Mouse (Mus musculus): ENCODE results near the gene 2200002J24Rik. TPM values are rescaled to one million over a fixed set of nuclear protein-coding genes. Genes with fewer than 3 reads are reported as not detected.
"Not testable (repeated sequence)": the region's sequence is repeated elsewhere in the genome, so short reads cannot be mapped to it uniquely, and the experiment has no call there.

Gene 2200002J24Rik
- polyA plus RNA-seq, 3 experiments from 2014 or later: not detected

DNA sequence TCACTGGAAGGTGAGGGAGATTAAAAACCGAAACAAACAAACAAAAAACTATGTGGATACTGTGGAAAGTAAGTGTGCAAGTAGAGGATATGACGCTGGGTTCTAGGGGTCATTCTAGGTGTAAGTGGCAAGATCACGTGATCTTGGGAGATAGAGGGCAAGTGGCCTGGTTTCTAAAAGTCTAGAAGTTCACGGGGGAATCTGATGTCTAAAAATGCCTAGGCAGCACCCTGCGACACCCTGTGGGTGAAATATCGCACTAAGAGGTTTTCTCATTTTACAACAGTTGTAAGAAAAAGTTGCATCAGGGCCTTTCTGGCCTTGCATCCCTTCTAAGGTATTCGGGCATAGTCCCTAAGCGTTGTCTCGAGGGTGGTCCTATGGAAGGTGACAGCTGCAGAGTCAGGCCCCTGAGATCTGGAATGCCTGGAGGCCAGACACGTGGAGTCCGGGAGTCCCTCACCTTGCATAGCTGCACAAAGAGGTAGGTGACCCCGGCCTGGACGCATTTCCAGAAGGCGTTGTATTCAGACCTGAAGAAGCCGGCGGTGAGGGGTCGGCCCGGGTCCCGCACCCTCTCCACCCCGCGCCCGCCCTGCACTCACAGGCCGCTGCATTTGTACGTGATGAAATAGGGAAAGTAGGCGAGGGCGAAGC, 30.1 kb downstream of the 2200002J24Rik start:
- peak; percentile 20 for ATAC-seq

DNA sequence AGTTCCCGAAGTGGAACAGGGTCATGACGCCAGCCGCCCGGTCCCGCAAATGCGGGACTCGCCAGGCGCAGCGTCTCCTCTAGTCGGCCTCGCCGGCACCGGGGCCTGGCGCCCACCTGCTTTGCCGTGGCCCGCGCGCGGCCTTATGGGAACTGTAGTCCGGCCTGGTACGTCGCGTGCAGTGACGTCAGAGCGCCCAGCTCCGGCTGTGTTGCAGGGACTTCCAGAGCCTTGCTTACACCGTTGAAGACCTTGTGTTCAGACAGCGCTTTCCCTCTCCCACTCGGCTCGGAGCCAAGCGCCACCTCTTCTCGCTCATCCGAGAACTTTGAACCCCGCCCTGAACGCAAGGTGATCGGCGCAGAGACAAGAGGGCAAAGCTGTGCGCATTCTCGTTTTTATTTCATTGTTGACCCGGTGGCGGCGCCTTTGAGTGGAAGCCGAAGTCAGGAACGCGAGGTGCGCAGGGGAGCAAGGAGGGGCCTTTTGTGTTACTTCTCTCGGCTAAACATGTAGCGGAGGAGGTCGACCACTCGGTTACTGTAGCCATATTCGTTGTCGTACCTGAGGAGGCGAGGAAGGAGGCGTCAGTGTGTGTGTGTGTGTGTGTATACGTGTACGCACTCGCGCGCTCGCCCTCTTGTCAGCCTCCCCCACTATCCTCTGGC, 30.8 kb downstream of the 2200002J24Rik start, which contains the start of gene Tmem147:
Tmem147 (minus strand) TSS at position 145 of the 668 bp plus-strand sequence.
- ATAC-seq: peak; percentile 97

DNA sequence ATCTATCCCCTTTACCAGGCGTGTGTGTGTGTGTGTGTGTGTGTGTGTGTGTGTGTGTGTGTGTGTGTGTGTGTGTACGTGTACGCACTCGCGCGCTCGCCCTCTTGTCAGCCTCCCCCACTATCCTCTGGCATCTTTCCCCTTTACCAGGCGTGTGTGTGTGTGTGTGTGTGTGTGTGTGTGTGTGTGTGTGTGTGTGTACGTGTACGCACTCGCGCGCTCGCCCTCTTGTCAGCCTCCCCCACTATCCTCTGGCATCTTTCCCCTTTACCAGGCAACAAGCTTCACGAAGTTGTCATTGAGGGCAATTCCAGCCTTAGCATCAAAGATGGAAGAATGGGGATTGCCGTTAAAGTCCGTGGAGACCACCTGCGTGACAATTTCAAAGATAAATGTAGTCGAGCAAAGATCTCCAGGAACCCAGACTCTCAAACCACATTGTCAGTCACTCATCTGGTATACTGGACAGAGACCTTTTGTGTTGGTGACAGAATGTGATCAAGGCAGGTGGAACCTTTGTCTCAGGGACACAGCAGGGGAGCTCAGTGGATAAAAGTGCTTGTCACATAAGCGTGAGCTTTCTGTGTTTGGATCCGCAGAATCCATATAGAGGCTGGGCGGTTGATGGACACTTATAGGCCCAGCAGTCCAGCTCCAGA, 31.5 kb downstream of the 2200002J24Rik start:
- not testable (repeated sequence) for ATAC-seq

DNA sequence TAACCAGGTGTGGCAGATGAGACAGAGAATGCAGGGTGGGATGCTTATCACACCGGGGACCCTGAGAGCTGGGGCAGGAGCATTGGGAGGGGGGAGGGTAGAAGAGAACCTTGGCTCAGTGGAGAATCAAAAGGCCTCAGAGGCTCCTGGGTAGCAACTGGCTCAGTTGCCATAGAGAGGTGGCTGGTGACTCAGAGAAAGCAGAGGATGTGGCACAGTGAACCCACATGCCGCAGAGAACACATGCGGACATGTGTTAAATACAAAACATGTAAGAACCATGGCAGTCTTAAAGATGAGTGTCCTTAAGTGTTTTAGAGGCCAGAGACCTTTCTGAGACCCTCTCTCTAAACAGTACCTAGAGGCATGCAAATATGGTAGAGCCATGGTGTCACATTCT, 37.5 kb downstream of the 2200002J24Rik start:
- ATAC-seq: no peak

GRCm38 (mm10) chr7:30742570-30742969, 43.8 kb downstream of the 2200002J24Rik start:
- ATAC-seq: not testable (repeated sequence)

- not testable (repeated sequence) for ATAC-seq
Measured at GRCm38 (mm10) chr7:30743617-30744016, 44.9 kb downstream of the 2200002J24Rik start, which contains the start of gene Gapdhs. TSS of gene Gapdhs (minus strand) at chr7:30743681.

GRCm38 (mm10) chr7:30744022-30744598, 45.4 kb downstream of the 2200002J24Rik start:
- ATAC-seq: no peak

DNA sequence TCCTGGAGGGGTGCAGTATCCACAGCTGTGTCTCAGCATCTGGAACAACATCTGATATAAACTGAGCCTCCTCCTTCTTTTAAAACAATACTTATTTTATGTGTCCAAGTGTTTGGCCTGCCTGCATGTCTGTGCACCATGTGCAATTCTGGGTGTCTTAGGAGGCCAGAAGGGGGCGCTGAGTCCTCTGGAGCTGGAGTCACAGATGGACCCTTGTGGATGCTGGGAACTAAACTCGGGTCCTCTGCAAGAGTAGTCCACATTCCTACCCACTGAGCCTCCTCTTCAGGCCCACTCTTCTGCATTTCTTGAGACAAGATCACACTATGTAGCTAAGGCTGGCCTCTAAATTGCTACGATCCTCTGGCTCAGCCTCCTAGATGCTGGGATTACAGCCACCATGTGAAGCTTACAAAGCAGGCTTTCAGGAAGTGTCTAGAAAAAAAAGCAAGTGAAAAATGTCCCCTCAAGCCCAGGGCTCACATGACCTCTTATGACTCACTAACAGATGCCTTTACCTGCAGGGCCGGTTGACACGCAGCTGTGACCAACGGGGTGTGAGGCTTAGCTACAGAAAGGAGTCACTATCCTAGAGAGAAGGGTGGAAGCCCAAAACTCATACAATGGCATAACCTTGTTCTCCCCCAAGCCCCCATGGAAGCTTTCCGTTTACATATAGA, 48.9 kb downstream of the 2200002J24Rik start:
- no peak for ATAC-seq

Other genes starting within 250 kb of the 2200002J24Rik start
- not detected for gene Kirrel2, start 241.2 kb upstream of the 2200002J24Rik start, polyA plus RNA-seq (2017; shearing (Covaris generic))
- under 1 TPM in 1 of 3 experiments, not detected in 2; 0.11 TPM for gene Nphs1, start 240.6 kb upstream of the 2200002J24Rik start, polyA plus RNA-seq (2017; shearing (Covaris generic))
- gene Prodh2, start 205.3 kb upstream of the 2200002J24Rik start, polyA plus RNA-seq (2017; shearing (Covaris generic)): not detected
- 1 to 10 TPM in 1 of 3 experiments, under 1 TPM in 2; 0.28 to 1.1 (median 0.91) TPM for gene Arhgap33, start 163.9 kb upstream of the 2200002J24Rik start, polyA plus RNA-seq (2017; shearing (Covaris generic))
- 1 to 10 TPM; 2.7 to 3.6 (median 2.8) TPM for gene Hspb6, start 146.7 kb upstream of the 2200002J24Rik start, polyA plus RNA-seq (2017; shearing (Covaris generic))
- gene Proser3, start 146.6 kb upstream of the 2200002J24Rik start, polyA plus RNA-seq (2017; shearing (Covaris generic)): 1 to 10 TPM; 2.8 to 4.5 (median 4.0) TPM
- gene Lin37, start 139.1 kb upstream of the 2200002J24Rik start, polyA plus RNA-seq (2017; shearing (Covaris generic)): 100 to 1,000 TPM in 2 of 3 experiments, 10 to 100 TPM in 1; 94.5 to 112 (median 109) TPM
- gene U2af1l4, start 135.6 kb upstream of the 2200002J24Rik start, polyA plus RNA-seq (2017; shearing (Covaris generic)): 10 to 100 TPM; 56.1 to 60.5 (median 60.0) TPM
- gene Gm49396, start 135.6 kb upstream of the 2200002J24Rik start, polyA plus RNA-seq (2017; shearing (Covaris generic)): 10 to 100 TPM; 45.7 to 85.3 (median 82.8) TPM
- gene Psenen, start 135.3 kb upstream of the 2200002J24Rik start, polyA plus RNA-seq (2017; shearing (Covaris generic)): 100 to 1,000 TPM; 271 to 363 (median 299) TPM
- 100 to 1,000 TPM; 118 to 196 (median 157) TPM for gene Igflr1, start 133.5 kb upstream of the 2200002J24Rik start, polyA plus RNA-seq (2017; shearing (Covaris generic))
- 10 to 100 TPM; 15.7 to 23.0 (median 22.6) TPM for gene Kmt2b, start 110.2 kb upstream of the 2200002J24Rik start, polyA plus RNA-seq (2017; shearing (Covaris generic))
- gene Zbtb32, start 100.0 kb upstream of the 2200002J24Rik start, polyA plus RNA-seq (2017; shearing (Covaris generic)): 10 to 100 TPM; 11.7 to 28.7 (median 11.9) TPM
- gene Upk1a, start 86.1 kb upstream of the 2200002J24Rik start, polyA plus RNA-seq (2017; shearing (Covaris generic)): 1 to 10 TPM in 2 of 3 experiments, under 1 TPM in 1; 0.47 to 3.1 (median 1.5) TPM
- 100 to 1,000 TPM; 376 to 780 (median 668) TPM for gene Cox6b1, start 72.8 kb upstream of the 2200002J24Rik start, polyA plus RNA-seq (2017; shearing (Covaris generic))
- not detected for gene Etv2, start 63.1 kb upstream of the 2200002J24Rik start, polyA plus RNA-seq (2017; shearing (Covaris generic))
- gene Rbm42, start 48.6 kb upstream of the 2200002J24Rik start, polyA plus RNA-seq (2017; shearing (Covaris generic)): 10 to 100 TPM; 21.7 to 30.7 (median 28.0) TPM
- gene Haus5, start 33.9 kb upstream of the 2200002J24Rik start, polyA plus RNA-seq (2017; shearing (Covaris generic)): 10 to 100 TPM; 23.9 to 33.9 (median 26.4) TPM
- not detected for gene Pmis2, start 27.3 kb upstream of the 2200002J24Rik start, polyA plus RNA-seq (2017; shearing (Covaris generic))
- gene Atp4a, start 13.3 kb downstream of the 2200002J24Rik start, polyA plus RNA-seq (2017; shearing (Covaris generic)): not detected
- 10 to 100 TPM; 43.1 to 55.2 (median 48.6) TPM for gene Tmem147, start 30.6 kb downstream of the 2200002J24Rik start, polyA plus RNA-seq (2017; shearing (Covaris generic))
- gene Gapdhs, start 44.8 kb downstream of the 2200002J24Rik start, polyA plus RNA-seq (2017; shearing (Covaris generic)): under 1 TPM in 2 of 3 experiments, not detected in 1; 0.39 to 0.46 TPM
- gene Sbsn, start 52.5 kb downstream of the 2200002J24Rik start, polyA plus RNA-seq (2017; shearing (Covaris generic)): 1 to 10 TPM in 2 of 3 experiments, not detected in 1; 1.5 to 1.6 TPM
- gene Dmkn, start 64.8 kb downstream of the 2200002J24Rik start, polyA plus RNA-seq (2017; shearing (Covaris generic)): not detected
- gene Krtdap, start 89.0 kb downstream of the 2200002J24Rik start, polyA plus RNA-seq (2017; shearing (Covaris generic)): not detected
- gene Ffar2, start 124.8 kb downstream of the 2200002J24Rik start, polyA plus RNA-seq (2017; shearing (Covaris generic)): 1 to 10 TPM in 1 of 3 experiments, under 1 TPM in 2; 0.50 to 3.1 (median 0.82) TPM
- under 1 TPM in 1 of 3 experiments, not detected in 2; 0.27 TPM for gene Ffar3, start 157.3 kb downstream of the 2200002J24Rik start, polyA plus RNA-seq (2017; shearing (Covaris generic))
- under 1 TPM in 2 of 3 experiments, not detected in 1; 0.17 to 0.20 TPM for gene Ffar1, start 162.6 kb downstream of the 2200002J24Rik start, polyA plus RNA-seq (2017; shearing (Covaris generic))
- gene Cd22, start 181.4 kb downstream of the 2200002J24Rik start, polyA plus RNA-seq (2017; shearing (Covaris generic)): 10 to 100 TPM; 10.5 to 17.5 (median 12.3) TPM
- not detected for gene Mag, start 215.9 kb downstream of the 2200002J24Rik start, polyA plus RNA-seq (2017; shearing (Covaris generic))
- gene Hamp2, start 225.8 kb downstream of the 2200002J24Rik start, polyA plus RNA-seq (2017; shearing (Covaris generic)): not detected
- not detected for gene Hamp, start 245.1 kb downstream of the 2200002J24Rik start, polyA plus RNA-seq (2017; shearing (Covaris generic))